Mouse (Mus musculus) c-Kit-negative CD71-positive TER-119-positive erythroid progenitor cells, embryonic 14.5 days (primary cell): ENCODE results near the gene Elmo3.
A peak's percentile ranks its signal among the peaks of the same experiment; 100 is the strongest.

Experiments
- DNase-seq: peaks from one replicate; pipeline ENCODE4 v3.0.0-alpha.2; 2013; ENCODE audit warnings: low read depth, low spot score

The Elmo3 gene

DNA sequence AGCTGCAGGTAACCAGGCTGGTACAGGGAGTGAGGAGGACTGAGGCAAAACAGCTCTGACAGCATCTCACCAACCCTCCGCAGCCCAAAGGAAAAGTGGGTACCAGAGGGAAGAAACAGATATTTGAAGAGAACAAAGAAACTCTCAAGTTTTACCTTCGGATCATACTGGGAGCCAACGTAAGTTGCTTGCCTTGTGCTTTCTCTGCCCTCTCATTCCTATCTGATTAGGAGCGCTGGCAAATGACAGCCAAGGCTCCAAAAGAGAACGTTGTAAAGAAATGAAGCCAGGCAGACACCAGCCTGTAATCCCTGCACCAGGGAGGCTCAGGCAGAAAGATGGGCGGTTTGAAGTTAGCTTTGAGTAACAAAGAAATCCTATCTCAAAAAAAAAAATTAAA lies 21.6 kb downstream of the Elmo3 start:
- DNase-seq = no peak

GRCm38 (mm10) chr8:105330325-105330724 lies 24.9 kb downstream of the Elmo3 start:
- no peak for DNase-seq

- no peak for DNase-seq
Measured at GRCm38 (mm10) chr8:105331469-105331868, 26.1 kb downstream of the Elmo3 start.

GRCm38 (mm10) chr8:105331931-105332330 lies 26.5 kb downstream of the Elmo3 start:
- DNase-seq = no peak

GRCm38 (mm10) chr8:105332523-105332922 lies 27.1 kb downstream of the Elmo3 start:
- no peak for DNase-seq

- no peak for DNase-seq
Measured at GRCm38 (mm10) chr8:105336373-105337130, 31.2 kb downstream of the Elmo3 start.

DNA sequence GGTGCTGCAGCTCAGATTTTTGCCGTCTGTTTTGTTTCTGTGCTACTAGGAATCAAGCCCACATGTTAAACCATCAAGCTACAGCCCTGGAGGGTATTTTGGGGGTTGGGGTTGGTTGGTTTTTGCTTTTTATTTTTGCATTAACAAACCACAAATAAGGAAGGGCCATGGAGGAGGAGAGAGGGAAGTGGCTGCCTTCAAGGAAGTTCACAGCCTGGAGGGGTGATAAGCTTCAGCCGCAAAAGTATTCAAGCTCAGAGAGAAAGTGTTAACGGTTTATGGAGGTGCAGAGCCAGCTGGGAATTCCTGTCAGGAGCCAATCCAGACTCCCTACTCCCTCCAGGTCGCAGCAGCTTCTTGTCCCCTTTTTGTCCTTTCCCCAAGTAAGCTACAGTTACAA lies 33.6 kb downstream of the Elmo3 start:
- DNase-seq = no peak

- DNase-seq = no peak
Measured at GRCm38 (mm10) chr8:105339886-105340635, 34.7 kb downstream of the Elmo3 start.

DNA sequence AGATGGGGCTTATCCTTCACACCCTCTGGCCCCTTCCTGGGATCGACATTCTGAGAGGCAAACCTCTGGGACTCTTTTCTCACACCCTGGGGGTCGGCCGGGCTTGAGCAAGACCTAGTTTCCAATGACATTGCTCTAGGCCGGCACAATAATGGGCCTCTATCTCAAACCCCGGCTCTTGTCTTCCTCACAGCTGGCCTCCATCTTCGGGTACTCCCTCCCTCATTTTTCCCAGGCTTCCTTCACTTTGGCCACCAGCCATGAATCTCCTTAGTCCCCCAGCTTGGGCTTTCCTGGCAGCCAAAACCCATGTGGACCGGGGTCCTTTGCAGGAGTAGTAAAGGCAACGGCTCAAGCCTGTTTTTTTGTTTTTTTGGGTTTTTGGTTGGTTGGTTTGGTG lies 36.0 kb downstream of the Elmo3 start:
- no peak for DNase-seq

GRCm38 (mm10) chr8:105342768-105343167 lies 37.4 kb downstream of the Elmo3 start:
- DNase-seq = no peak

- DNase-seq = no peak
Measured at GRCm38 (mm10) chr8:105343791-105344574, 38.6 kb downstream of the Elmo3 start.

DNA sequence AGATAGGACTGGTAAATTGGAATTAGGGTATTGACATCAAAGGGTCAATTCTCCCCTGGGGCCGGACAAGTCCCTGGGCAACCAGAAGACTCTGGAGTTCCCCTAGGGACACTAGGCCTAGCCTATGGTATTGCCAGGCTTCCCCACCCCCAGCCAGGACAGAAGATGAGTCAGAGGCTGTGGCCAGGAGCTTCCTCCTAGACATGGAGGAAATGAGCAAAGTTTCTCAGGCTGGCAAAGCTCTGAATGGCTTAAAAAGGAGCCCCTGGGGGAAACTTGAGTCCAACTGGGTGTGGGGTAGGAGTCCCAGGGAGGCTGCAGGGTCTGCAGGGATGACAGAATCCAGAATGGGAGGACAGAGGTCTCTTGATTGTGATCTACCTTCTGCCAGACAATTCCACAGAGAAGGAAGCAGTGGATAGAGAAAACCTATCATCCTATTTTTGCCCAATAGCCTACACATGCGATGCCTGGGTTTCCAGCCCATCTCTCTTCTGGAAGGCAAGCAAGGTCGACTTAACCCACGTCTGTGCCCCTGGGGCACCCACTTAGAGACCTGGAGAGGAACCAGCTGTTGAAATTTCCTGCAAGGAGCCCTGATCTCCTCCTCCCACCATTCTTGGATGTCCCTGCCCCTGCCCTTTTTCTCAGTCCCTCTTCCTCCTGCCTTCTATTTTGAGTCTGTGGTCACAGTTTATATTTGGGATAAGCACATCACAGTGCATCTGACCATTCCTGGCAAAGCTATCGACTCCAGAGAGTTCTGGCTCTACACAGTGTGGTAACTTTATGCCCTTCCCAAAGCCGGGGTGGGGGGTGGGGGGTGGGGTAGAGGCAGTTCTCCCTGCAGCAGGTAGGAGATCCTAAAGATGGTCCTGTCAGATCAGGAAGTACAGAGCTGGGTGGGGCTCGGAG lies 39.9 kb downstream of the Elmo3 start:
- DNase-seq = no peak

GRCm38 (mm10) chr8:105346611-105347427 lies 41.4 kb downstream of the Elmo3 start:
- DNase-seq = no peak

GRCm38 (mm10) chr8:105347428-105348221 lies 42.2 kb downstream of the Elmo3 start, which contains the start of gene Fhod1:
TSS of gene Fhod1 (minus strand) at chr8:105347953.
- DNase-seq = peak; percentile 81

DNA sequence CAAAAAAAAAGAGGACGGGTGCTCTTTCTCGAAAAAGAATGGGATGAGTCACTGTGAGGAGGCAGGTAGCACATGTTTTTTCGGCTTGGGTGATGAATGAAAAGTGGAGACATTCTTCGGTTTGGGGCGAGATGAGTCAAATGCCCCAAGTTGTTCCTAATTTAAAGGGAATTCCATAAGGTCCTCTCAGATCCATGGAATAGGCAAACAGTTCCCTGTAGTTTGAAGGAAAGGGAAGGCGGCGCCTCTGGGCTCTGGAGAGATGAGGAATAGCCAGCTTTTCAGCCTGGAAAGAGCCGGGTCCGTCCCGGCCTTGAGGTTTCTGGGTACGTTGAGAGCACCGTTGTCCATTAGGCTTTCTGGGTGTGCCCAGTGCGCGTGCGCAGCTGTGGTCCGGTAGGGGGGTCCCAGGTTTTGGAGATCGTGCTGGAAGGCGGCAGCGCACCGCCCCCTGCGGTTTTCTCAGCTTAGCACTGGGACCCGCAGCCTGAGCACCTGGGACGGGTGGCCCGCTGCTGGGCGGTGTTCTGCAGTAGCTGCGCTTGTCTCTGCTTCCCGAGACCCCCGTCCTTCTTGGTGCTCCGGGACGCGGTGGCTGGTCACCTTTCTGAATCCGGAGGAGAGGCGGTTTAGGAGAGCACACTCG lies 43.2 kb downstream of the Elmo3 start, which contains the start of gene Slc9a5:
Slc9a5 (plus strand) TSS at position 394 of the 646 bp plus-strand sequence.
- no peak for DNase-seq

DNA sequence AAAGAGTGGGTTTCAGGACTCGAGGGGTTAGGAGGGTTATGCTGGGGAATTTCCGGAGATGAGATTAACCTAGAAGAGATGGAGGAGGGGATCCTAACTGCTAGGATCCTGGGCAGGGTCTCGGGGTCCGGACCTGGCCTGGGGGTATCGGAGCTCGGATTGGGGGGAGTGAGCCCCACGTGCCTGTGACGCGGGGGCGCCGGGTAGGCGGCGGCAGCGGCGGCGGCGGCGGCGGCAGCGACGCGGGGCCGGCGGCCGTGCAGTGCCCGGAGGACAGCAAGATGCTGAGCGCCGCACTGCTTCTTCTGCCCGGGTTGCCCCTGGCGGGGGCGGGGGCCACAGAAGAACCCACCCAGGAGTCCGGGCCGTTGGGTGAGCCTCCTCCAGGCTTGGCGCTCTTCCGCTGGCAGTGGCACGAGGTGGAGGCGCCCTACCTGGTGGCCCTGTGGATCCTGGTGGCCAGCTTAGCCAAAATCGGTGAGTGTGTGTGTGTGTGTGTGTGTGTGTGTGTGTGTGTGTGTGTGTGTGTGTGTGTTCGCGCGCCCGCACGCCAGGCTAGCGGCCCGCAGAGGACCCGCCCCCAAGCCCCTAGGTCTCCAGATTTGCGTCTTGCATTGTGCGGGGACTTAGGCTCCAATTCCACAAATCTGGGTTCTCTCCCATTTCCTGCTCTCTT lies 43.8 kb downstream of the Elmo3 start:
- no peak for DNase-seq

DNA sequence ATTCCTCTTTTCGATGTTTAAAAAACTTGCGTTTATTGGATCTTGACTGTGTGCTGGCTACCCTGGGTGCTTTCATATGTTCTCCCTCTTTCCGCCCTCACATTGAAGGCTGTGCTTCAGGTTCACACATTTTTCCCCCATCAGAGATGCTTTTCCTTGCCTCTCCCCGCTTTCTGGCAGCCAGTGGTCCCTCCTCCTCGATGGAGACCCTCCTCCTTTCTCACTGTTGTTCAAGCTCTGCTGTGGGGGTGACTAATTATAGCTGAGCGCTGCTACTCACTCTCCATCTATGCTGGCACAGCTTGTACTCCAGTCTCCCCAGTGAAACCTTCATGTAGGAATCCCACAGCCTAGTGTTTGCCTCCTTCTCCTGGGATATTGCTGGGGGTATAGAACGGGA lies 44.8 kb downstream of the Elmo3 start:
- no peak for DNase-seq

DNA sequence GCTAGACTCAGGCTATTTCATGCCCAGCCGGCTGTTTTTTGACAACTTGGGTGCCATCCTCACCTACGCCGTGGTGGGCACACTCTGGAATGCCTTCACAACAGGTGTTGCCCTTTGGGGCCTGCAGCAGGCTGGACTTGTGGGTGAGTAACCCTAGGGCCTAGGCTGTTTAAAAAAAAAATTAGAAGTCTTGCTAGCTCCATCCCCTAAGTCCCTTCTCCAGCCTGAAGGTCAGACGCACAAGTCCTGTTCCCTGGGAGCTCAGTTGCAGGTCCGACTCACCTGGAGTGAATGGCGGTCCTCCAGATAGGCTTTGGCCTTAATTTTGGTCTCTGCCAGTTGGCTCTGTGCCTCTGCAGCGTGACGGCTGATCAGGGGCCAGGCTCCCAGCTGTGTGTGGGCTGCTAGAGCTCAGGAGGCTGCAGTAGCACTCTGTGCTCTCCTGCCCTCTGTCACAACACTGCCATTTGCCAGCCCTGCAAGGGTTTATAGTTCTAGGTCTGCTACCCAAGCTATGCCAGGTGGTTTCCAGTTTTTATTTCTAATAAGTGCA lies 48.3 kb downstream of the Elmo3 start:
- DNase-seq = no peak
